Mouse (Mus musculus) MEL (cell line): ENCODE results near the gene Myh9. TPM values are rescaled to one million over a fixed set of nuclear protein-coding genes. Genes with fewer than 3 reads are reported as not detected.

Source experiments
- DNase-seq: peaks from one replicate; pipeline ENCODE4 v3.0.0; 2011; ENCODE audit warnings: low read depth, low spot score
- H3K27ac ChIP-seq: 2 replicates; pipeline ENCODE4 v1.5.1; 2012; ENCODE audit warnings: low read depth, mild to moderate bottlenecking, control low read depth, low read length, moderate library complexity; ENCODE audit not compliant: control insufficient read depth
- H3K27me3 ChIP-seq, 2 experiments: fragments of 150-350 bp in 1 of 2; sonication (generic) in 1 of 2; 2 replicates each; pipeline ENCODE4 v1.6.1; 2012; ENCODE audit warnings: low read length in 2 of 2, mild to moderate bottlenecking in 2 of 2, improper control_type of control experiment in 1 of 2, moderate library complexity in 1 of 2; ENCODE audit not compliant: insufficient read depth in 2 of 2, control insufficient read depth in 1 of 2
- H3K36me3 ChIP-seq, 2 experiments: 2 replicates each; pipeline ENCODE4 v1.6.1; 2012 to 2014; ENCODE audit warnings: low read length in 2 of 2, improper control_type of control experiment in 1 of 2, inconsistent platforms in 1 of 2, mild to moderate bottlenecking in 1 of 2; ENCODE audit not compliant: insufficient read depth in 2 of 2, control insufficient read depth in 1 of 2
- H3K4me1 ChIP-seq, 2 experiments: fragments of 150-350 bp in 1 of 2; sonication (generic) in 1 of 2; 2 replicates each; pipeline ENCODE4 v1.6.1; 2012; ENCODE audit warnings: low read length in 2 of 2, improper control_type of control experiment in 1 of 2, mild to moderate bottlenecking in 1 of 2; ENCODE audit not compliant: insufficient read depth in 2 of 2, control insufficient read depth in 1 of 2
- H3K4me3 ChIP-seq, 2 experiments: fragments of 150-350 bp in 1 of 2; sonication (generic) in 1 of 2; 2 replicates each; pipeline ENCODE4 v1.5.1; 2012; ENCODE audit warnings: low read depth in 2 of 2, low read length in 2 of 2, mild to moderate bottlenecking in 2 of 2, moderate library complexity in 2 of 2, control low read depth in 1 of 2, improper control_type of control experiment in 1 of 2; ENCODE audit not compliant: control insufficient read depth in 1 of 2, insufficient read depth in 1 of 2
- H3K79me2 ChIP-seq: 2 replicates; pipeline ENCODE4 v1.6.1; 2012; ENCODE audit warnings: mild to moderate bottlenecking, low read length, moderate library complexity; ENCODE audit not compliant: control insufficient read depth, poor library complexity, insufficient read depth
- H3K9ac ChIP-seq: 2 replicates; pipeline ENCODE4 v1.6.1; 2012; ENCODE audit warnings: low read depth, mild to moderate bottlenecking, control low read depth, low read length, moderate library complexity; ENCODE audit not compliant: control insufficient read depth, poor library complexity, severe bottlenecking
- H3K9me3 ChIP-seq: fragments of 150-350 bp; sonication (generic); replicated peaks from 2 replicates; pipeline ENCODE4 v1.6.1; 2012; ENCODE audit warnings: mild to moderate bottlenecking, low read length, improper control_type of control experiment, moderate library complexity; ENCODE audit not compliant: insufficient read depth
- CHD1 ChIP-seq: IDR thresholded peaks from 2 replicates; pipeline ENCODE4 v1.6.1; 2012; ENCODE audit warnings: low read depth, mild to moderate bottlenecking, inconsistent platforms, low read length, improper control_type of control experiment
- CHD2 ChIP-seq: IDR thresholded peaks from 2 replicates; pipeline ENCODE4 v1.6.1; 2011; ENCODE audit warnings: low read length, improper control_type of control experiment
- EP300 ChIP-seq, 2 experiments: IDR thresholded peaks; 2 replicates each; pipeline ENCODE4 v1.6.1; 2011; ENCODE audit warnings: improper control_type of control experiment in 2 of 2, low read length in 2 of 2, low read depth in 1 of 2, mild to moderate bottlenecking in 1 of 2
- ETS1 ChIP-seq: IDR thresholded peaks from 2 replicates; pipeline ENCODE4 v1.6.1; 2012; ENCODE audit warnings: low read depth, mild to moderate bottlenecking, inconsistent platforms, low read length, improper control_type of control experiment, moderate library complexity
- GABPA ChIP-seq: IDR thresholded peaks from 2 replicates; pipeline ENCODE4 v1.6.1; 2012; ENCODE audit warnings: low read depth, mild to moderate bottlenecking, inconsistent platforms, low read length, improper control_type of control experiment, moderate library complexity
- HCFC1 ChIP-seq: IDR thresholded peaks from 2 replicates; pipeline ENCODE4 v1.6.1; 2012; ENCODE audit warnings: low read depth, mild to moderate bottlenecking, inconsistent platforms, low read length, improper control_type of control experiment, moderate library complexity
- MAZ ChIP-seq: IDR thresholded peaks from 2 replicates; pipeline ENCODE4 v1.6.1; 2012; ENCODE audit warnings: low read depth, mild to moderate bottlenecking, inconsistent platforms, low read length, improper control_type of control experiment
- MEF2A ChIP-seq: IDR thresholded peaks from 2 replicates; pipeline ENCODE4 v1.6.1; 2014; ENCODE audit warnings: low read depth, mild to moderate bottlenecking, inconsistent platforms, low read length, improper control_type of control experiment; ENCODE audit not compliant: poor library complexity, insufficient replicate concordance, severe bottlenecking; ENCODE audit errors: extremely low read depth
- MXI1 ChIP-seq: IDR thresholded peaks from 2 replicates; pipeline ENCODE4 v1.6.1; 2011; ENCODE audit warnings: mild to moderate bottlenecking, low read depth, low read length, improper control_type of control experiment
- MYB ChIP-seq: IDR thresholded peaks from 2 replicates; pipeline ENCODE4 v1.6.1; 2011; ENCODE audit warnings: mild to moderate bottlenecking, low read depth, low read length, improper control_type of control experiment
- MYC ChIP-seq: IDR thresholded peaks from 2 replicates; pipeline ENCODE4 v1.6.1; 2011; ENCODE audit warnings: low read depth, mild to moderate bottlenecking, low read length, improper control_type of control experiment, moderate library complexity
- NELFE ChIP-seq: IDR thresholded peaks from 2 replicates; pipeline ENCODE4 v1.6.1; 2011; ENCODE audit warnings: low read depth, low read length, improper control_type of control experiment
- NRF1 ChIP-seq: IDR thresholded peaks from 2 replicates; pipeline ENCODE4 v1.6.1; 2014; ENCODE audit warnings: low read depth, mild to moderate bottlenecking, inconsistent platforms, low read length, improper control_type of control experiment, moderate library complexity; ENCODE audit not compliant: poor library complexity, insufficient read depth, severe bottlenecking
- POLR2AphosphoS2 ChIP-seq: IDR thresholded peaks from 2 replicates; pipeline ENCODE4 v1.6.1; 2011; ENCODE audit warnings: low read length, improper control_type of control experiment
- POLR2AphosphoS5 ChIP-seq: IDR thresholded peaks from 2 replicates; pipeline ENCODE4 v1.6.1; 2012; ENCODE audit warnings: low read depth, borderline replicate concordance, mild to moderate bottlenecking, inconsistent platforms, low read length, moderate library complexity, mixed read lengths
- UBTF ChIP-seq: IDR thresholded peaks from 2 replicates; pipeline ENCODE4 v1.6.1; 2012; ENCODE audit warnings: low read depth, mild to moderate bottlenecking, inconsistent platforms, low read length, improper control_type of control experiment, moderate library complexity, borderline replicate concordance; ENCODE audit not compliant: insufficient read depth
- USF2 ChIP-seq, 2 experiments: IDR thresholded peaks; 2 replicates each; pipeline ENCODE4 v1.6.1; 2011 to 2012; ENCODE audit warnings: improper control_type of control experiment in 2 of 2, low read length in 2 of 2, borderline replicate concordance in 1 of 2, inconsistent platforms in 1 of 2, low read depth in 1 of 2, mild to moderate bottlenecking in 1 of 2; ENCODE audit not compliant: insufficient read depth in 1 of 2
- ZMIZ1 ChIP-seq: IDR thresholded peaks from 2 replicates; pipeline ENCODE4 v1.6.1; 2012; ENCODE audit warnings: low read depth, mild to moderate bottlenecking, inconsistent platforms, low read length, improper control_type of control experiment, moderate library complexity
- ZNF384 ChIP-seq: IDR thresholded peaks from 2 replicates; pipeline ENCODE4 v1.6.1; 2012; ENCODE audit warnings: low read depth, mild to moderate bottlenecking, inconsistent platforms, low read length, improper control_type of control experiment
- polyA plus RNA-seq, 2 experiments: library from polyadenylated mRNA; stranded (reverse) in 1 of 2; unstranded in 1 of 2; fragments of >175 nt in 1 of 2; fragments of >200 nt in 1 of 2; gene quantifications; 2 replicates each; pipeline versions ENCODE4 v1.2.1 to v1.2.4; 2012; ENCODE audit warnings: low replicate concordance in 2 of 2, low read depth in 1 of 2; ENCODE audit not compliant: insufficient read length in 2 of 2, insufficient read depth in 1 of 2, missing spikeins in 1 of 2
- total RNA-seq: library from RNA; depleted of rRNA; stranded (reverse); fragments of 300-350 nt; gene quantifications from 2 replicates; pipeline ENCODE4 v1.2.3, GENCODE M21; 2012

The Myh9 gene
- total and polyA plus RNA-seq, 3 experiments, result 59.3 to 176 (median 158) TPM

- peaks cover 8 to 12% of the 10 kb centered on the region in 2 experiments for H3K36me3 ChIP-seq
- H3K4me3 ChIP-seq, result no peak overlapping the region
- no peak for DNase-seq
- no peaks in the 10 kb centered on the region; the same call in 1 of the 2 replicates for H3K79me2 ChIP-seq
- H3K9ac ChIP-seq, result no peak overlapping the region
- no peaks in the 10 kb centered on the region for H3K9me3 ChIP-seq
- H3K27me3 ChIP-seq, result no peaks in the 10 kb centered on the region
- no peaks in the 10 kb centered on the region; a peak in 1 of 4 replicates for H3K4me1 ChIP-seq
- H3K27ac ChIP-seq, result no peak overlapping the region
- TF ChIP-seq MYC (no peak), CHD1 (no peak), POLR2AphosphoS5 (no peak), POLR2AphosphoS2 (no peak), MEF2A (no peak), ETS1 (no peak), HCFC1 (no peak), EP300 (IDR thresholded peaks at IDR 0.05; ENCODE audit: low read depth in 1 of 2, low read length in 2 of 2) (no peak), MAZ (no peak), MYB (no peak), UBTF (no peak), MXI1 (no peak), NRF1 (no peak), GABPA (no peak), CHD2 (no peak)
- TF ChIP-seq, all 39 proteins: peak for 0
Measured at GRCm38 (mm10) chr15:77807264-77807585, 34.8 kb downstream of the Myh9 start.

DNA sequence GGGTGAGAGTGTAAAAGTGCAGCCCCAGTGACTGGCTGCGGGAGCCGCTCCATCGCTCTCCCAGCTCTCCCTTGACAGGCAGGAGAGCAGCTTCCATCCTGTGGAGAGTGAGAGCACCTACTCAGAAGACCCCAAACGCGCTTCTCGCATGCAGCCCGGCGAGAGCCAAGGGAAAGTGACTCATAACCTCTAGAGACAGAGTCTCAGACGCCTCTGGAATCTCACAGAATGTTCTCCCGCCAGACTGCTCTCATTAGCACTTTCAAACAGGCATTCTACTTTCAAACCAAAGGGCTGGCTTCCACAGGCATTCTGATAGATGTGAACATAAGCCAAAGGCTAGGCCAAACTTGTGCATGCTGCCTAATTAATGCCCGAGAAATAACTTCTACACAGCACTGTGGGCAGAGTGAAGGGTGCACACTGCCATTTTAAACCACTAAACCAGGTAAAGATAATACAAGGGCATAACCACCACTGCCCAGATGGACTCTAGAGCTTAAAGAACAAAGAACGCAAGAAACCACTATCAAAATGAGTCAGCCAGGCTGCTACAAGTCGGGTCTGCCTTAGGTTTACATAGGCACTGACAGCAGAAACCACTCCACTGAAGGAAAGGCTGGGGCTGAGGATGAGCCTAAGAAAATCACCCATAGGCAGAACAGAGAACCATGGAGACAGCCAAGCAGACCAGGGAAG, 35.3 kb downstream of the Myh9 start:
- H3K4me1 ChIP-seq, result peaks cover under 1 to 4% of the 10 kb centered on the region in 2 experiments
- peaks cover 12 to 13% of the 10 kb centered on the region in 2 experiments for H3K36me3 ChIP-seq
- no peak for TF ChIP-seq GABPA
- TF ChIP-seq CHD2, result no peak
- TF ChIP-seq USF2 (IDR thresholded peaks at IDR 0.05; ENCODE audit: borderline replicate concordance in 1 of 2, insufficient read depth in 1 of 2, low read depth in 1 of 2, low read length in 2 of 2), result no peak
- no peak for TF ChIP-seq CHD1
- no peak for TF ChIP-seq ZMIZ1
- no peak for TF ChIP-seq NELFE
- TF ChIP-seq ZNF384, result no peak
- H3K4me3 ChIP-seq, result no peak overlapping the region
- H3K79me2 ChIP-seq, result no peaks in the 10 kb centered on the region; the same call in 1 of the 2 replicates
- no peak overlapping the region for H3K9ac ChIP-seq
- H3K27me3 ChIP-seq, result no peaks in the 10 kb centered on the region
- DNase-seq, result no peak
- H3K9me3 ChIP-seq, result no peaks in the 10 kb centered on the region
- no peak overlapping the region for H3K27ac ChIP-seq
